Mouse (Mus musculus) 3134 (cell line): ENCODE data around the gene Phf7.

Experiments used
- DNase-seq: peaks from one replicate; pipeline ENCODE4 v3.0.0-alpha.2; 2011; ENCODE audit warnings: low spot score; ENCODE audit not compliant: insufficient read length; ENCODE audit errors: extremely low read depth

Gene Phf7

DNA sequence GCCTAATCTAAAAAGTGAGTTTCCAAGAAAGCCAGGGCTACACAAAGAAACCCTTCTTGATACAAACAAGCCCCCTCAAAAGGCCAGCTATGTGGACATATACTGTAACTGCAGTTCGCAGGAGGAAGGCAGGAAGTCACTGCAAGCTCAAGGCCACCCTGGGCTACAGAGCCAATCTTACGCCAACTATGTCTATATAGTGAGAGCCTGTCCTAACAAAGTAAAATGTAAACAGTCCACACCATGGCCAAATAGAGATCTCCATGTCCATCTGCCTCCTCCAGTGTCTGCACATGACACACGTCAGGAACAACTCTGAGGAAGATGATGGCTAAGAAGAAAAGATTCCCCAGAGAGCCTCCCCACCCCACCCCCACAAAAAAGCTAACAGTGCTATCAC lies 51.1 kb downstream of the Phf7 start:
- DNase-seq, result no peak

DNA sequence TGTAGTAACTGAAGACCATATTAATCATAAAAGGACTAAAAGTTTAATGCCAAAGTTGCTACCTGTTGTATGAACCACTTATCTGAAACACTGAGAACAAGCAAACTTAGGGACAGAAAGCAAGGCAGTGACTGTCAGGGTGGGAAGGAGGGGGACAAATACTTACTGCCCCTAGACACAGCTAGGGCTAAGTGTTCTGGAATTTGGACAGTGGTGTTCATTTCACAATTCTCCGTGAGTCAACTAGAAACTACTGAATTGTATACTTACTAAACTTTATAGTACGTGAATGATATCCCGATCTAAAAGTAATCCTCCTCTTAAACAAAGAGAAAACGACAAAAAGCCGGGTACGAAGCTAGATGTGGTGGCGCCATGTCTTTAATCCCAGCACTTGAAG lies 51.5 kb downstream of the Phf7 start:
- DNase-seq, result no peak

DNA sequence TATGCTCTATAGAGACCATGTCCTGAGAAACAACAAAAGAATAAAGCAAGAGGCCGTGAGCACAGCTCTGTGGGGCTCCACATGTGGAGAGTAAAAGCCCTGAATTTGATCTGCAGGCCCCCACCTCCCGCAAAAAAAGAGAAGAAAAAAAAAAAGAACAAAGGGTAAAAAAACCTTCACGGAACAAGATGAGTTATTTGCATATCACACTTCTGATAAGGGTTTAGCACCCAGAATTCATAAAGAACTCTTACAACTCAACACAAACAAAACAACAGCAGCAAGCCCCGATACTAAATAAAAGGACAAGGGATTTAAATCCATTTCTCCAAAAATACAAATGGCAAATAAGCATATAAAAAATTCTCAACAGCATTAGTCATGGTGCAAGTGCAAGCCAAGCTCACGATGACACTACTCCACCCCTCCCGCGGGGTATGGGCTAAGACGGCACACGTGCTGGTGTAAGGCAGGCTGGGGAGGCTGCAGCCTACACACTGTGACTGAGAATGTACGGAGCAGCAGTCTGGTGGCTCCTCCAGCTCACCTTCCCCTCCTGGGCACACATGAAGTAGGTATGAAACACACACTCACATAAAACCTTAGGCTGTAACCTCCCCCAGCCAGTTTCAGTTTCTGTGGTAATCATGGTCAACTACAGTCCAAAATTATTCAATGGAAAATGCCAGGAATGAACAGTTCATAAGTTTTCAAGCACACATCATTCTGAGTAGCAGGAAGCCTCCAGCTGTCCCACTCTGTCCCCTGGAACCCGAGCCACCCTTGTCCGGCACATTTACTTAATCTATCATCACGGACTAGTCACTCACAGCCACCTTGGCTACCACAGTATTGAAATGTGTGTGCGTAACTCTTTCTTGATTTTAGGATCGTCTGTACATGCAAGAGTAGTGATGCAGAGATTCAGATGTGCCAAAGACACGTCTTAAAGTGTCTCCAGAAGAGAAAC lies 53.3 kb downstream of the Phf7 start:
- DNase-seq, result peak; percentile 58

DNA sequence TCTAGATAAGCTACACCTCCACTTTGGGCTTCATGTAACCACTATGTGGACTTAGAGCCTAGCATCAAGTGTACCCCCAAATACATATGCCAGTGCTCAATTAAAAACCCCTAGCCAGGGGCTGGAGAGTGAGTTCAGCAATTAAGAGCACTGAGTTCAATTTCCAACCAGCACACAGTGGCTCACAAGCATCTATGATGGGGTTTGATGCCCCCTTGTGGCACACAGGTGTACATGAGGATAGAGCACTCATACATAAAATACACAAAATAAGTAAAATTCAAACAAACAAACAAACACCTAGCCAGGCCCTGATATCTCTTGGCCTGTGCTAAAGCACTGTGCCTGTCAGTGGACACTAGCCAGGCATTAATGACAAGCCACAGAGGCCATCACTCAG lies 55.1 kb downstream of the Phf7 start:
- DNase-seq, result no peak

DNA sequence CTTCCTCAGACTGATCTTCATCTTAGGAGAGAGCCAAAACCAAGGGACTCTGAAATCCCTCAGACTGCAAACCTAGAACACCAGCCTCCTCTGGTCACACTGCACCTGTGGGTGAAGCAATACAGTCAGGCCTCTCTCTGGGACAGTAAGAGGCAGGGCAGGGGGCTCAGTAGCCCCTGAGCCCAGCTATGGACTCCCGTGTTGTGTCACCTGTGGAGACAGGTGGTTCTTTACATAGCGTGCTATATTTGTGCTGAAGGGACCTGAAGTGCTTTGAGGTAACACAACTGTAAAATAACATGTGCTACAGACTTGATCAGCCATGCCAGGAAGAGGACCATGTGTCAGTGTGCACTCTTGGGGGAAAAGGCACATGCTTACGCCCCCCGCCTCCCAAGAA lies 55.6 kb downstream of the Phf7 start:
- no peak for DNase-seq

DNA sequence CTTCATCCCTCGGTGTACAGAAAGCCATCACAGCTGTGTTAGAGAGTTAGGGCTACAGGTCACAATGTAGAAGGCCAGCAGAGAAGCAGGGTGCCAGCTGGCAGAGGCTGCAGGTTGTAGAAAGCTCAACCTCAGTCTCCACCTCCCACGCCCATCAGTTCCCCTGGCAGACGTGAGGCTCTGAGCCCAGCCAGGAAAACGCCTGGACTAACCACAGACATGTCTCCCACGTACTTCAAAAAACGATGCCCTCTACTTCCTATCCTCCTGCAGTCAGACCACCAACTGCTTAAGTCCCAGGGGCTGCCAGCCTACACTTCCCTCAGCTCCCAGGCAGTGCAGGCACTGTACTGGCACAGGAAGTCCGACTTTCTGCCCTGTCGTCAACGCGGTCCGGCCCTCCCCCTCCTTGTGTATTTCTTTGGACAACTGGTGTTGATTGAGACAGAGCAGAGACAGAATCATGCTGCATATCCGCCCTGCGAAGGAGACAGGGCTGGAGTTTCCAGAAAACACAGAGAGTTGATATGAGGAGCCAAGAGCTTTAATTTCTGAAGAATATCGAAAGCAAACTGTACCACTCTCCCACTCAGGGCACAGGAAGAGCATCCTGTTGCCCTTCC lies 56.1 kb downstream of the Phf7 start:
- peak; percentile 59 for DNase-seq

DNA sequence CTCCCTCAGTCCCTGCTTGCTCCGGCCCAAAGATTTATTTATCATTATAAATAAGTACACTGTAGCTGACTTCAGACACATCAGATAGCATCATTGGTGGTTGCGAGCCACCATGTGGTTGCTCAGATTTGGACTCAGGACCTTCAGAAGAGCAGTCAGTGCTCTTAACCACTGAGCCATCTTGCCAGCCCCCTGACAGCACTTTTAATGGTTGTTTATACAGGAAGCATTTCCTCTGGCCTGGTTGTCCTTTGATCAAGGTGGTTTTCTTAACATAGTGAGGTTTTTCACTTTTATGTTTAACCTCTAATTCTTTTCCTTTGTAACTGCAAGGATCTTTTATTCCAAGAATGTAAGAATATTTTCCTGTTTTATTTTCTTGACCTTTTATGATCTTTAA lies 56.7 kb downstream of the Phf7 start:
- DNase-seq, result no peak

DNA sequence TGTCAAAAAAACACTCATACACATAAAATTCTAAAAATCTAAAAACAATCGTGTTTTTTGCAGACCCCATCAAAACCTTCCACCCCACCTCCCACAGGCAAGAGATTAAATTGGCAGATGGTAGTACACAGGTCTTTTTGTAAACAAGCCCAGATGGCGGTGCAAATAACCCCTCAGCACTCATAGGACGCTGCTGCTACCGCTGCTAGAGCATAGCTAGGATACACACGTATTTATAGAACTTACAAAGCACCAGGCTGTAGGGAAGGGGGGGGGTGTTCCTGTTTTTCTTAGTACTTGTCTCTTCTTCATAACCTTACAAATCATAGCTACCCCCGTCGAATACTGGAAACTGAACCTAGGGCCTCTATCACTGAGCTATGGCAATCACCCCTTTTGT lies 57.3 kb downstream of the Phf7 start:
- no peak for DNase-seq

DNA sequence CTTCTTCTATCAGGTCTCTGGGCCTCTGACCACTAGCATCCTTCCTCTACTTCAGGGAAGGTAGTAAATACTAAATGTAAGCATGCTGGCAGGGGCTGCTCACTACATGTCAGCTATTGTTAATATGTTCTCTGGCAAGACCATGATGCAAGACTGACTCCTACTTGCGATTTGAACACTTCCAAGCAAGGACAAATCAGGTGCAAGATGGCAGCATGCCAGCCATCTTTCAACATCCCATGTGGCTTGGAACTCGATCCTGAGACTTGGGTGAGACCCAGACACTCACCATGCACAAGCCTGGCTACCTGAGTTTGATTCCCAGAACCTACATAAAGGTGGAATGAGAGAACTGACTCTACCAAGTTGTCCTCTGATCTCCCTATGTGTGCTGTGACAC lies 59.2 kb downstream of the Phf7 start:
- DNase-seq, result no peak

DNA sequence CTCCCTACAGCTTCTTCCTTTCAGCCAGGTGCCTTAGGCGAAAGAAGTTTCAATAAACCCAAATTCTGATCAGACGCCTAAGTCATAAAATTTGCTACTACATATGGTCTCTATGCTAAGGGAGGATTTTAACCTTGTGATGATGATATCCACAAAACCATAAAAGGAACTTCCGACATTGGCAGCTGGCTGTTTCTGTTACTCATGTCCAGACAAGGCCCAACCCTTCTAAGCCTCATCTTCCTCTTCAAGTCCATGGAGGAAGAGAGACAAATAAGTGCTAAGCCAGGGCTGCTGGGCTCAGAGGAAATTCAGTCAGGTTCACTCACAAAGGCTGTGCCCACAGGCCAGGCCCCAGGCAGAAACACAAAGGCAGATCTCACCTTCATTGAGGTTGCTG lies 61.8 kb downstream of the Phf7 start:
- DNase-seq, result no peak

DNA sequence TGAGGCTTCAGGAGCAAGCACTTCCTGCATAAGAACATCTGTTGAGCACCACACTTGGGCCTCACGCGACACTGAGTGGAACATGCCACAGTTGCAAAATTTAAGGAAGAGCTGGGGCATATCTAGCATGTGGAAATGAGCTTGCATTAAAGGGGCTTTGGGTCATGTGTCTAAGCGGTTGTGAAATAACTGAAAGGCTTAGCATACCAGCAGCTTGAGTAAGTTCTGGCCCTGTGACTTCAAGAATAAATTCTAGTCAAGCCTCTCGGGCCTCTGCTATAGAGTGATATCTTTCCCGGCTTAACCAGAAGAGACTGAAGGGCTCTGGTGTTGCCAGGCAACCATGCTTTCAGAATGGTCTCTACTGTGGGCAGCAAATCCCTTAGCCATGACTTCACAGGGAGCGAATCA lies 62.3 kb downstream of the Phf7 start:
- DNase-seq, result no peak
